Mouse (Mus musculus) lung, postnatal 0 days (tissue): ENCODE data around the gene Pgbd1.

Source experiments
- CTCF ChIP-seq: IDR thresholded peaks from 2 replicates; pipeline ENCODE4 v1.5.1; 2016; ENCODE audit warnings: antibody characterized with exemption, mild to moderate bottlenecking
- EP300 ChIP-seq: IDR thresholded peaks from 2 replicates; pipeline ENCODE4 v1.6.1; 2016; ENCODE audit warnings: antibody characterized with exemption, mild to moderate bottlenecking, control low read depth

DNA sequence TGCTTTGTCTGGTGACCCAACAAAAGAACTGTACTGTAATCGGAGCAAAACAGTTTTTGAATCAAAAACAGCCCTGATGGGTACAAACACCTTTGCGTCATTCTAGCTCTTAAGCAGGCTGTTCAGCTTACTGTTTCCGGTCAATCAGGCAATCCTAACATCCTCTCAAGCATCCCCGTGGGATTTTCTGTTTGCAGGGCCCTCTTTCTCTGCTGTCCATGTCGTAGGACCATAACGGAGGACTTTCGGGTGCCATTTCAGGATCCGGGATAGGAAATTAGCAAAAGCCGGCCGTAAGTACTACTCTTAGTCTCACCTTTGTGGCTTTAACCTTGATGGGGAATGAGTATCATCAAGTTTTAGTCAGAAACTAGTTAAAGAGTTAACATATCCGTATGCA lies 33.5 kb downstream of the Pgbd1 start:
- TF ChIP-seq EP300 = no peak
- TF ChIP-seq CTCF = no peak
